ENCODE assay signal across 10 mouse cellular contexts in genomic region chr17:46444839-46445579, GRCm38 (mm10). TPM values are rescaled to one million over a fixed set of nuclear protein-coding genes. Genes with fewer than 3 reads are reported as not detected.
A peak's percentile ranks its signal among the peaks of the same experiment; 100 is the strongest.
DNase-seq lines count a peak whose midpoint lies in the region; ATAC-seq and TF ChIP-seq lines count a peak whose summit lies in the region.
"Had no signal": no experiment of that assay in that cellular context is flagged by ENCODE, and none has a peak within 500 bp of the region (broad histone marks: within the 10 kb centered on the region; RNA-seq: fewer than 3 reads in every experiment).

No protein-coding gene starts in this region.

- TF ChIP-seq POLR2A in thymus, adult 2 months (IDR thresholded peaks at IDR 0.05; ENCODE audit: control insufficient read depth, extremely low read depth, insufficient read depth, low read length, poor library complexity): no peak

- H3K36me3 ChIP-seq in forebrain, embryonic 13.5 days (ENCODE audit: poor library complexity, severe bottlenecking): peaks cover 15% of the 10 kb centered on the region; the same call in 1 of the 2 replicates
- no peaks in the 10 kb centered on the region for H3K36me3 ChIP-seq in intestine, embryonic 15.5 days
- peaks cover 13% of the 10 kb centered on the region for H3K36me3 ChIP-seq in neural tube, embryonic 13.5 days
- H3K36me3 ChIP-seq in thymus, adult 2 months (ENCODE audit: control insufficient read depth, insufficient read depth, low read length): no peaks in the 10 kb centered on the region

- no peak for TF ChIP-seq CTCF in thymus, adult 2 months (IDR thresholded peaks at IDR 0.05; ENCODE audit: borderline replicate concordance, control insufficient read depth, extremely low read depth, insufficient read depth, low read length, poor library complexity)

- peak overlapping the region; percentile 32 for H3K4me2 ChIP-seq in forebrain, embryonic 13.5 days
- H3K4me2 ChIP-seq in intestine, embryonic 15.5 days (replicated peaks): peak overlapping the region; percentile 75
- H3K4me2 ChIP-seq in neural tube, embryonic 13.5 days: peak overlapping the region; percentile 39

- no peaks in the 10 kb centered on the region for H3K9me3 ChIP-seq in forebrain, embryonic 13.5 days (replicated peaks)
- no peaks in the 10 kb centered on the region for H3K9me3 ChIP-seq in intestine, embryonic 15.5 days
- no peaks in the 10 kb centered on the region for H3K9me3 ChIP-seq in neural tube, embryonic 13.5 days

- peaks cover 51% of the 10 kb centered on the region for H3K27me3 ChIP-seq in forebrain, embryonic 13.5 days
- peaks cover 51% of the 10 kb centered on the region for H3K27me3 ChIP-seq in intestine, embryonic 15.5 days (replicated peaks)
- peaks cover 57% of the 10 kb centered on the region for H3K27me3 ChIP-seq in neural tube, embryonic 13.5 days
- peaks cover 6% of the 10 kb centered on the region; the same call in 1 of the 2 replicates for H3K27me3 ChIP-seq in thymus, adult 2 months (ENCODE audit: control insufficient read depth, insufficient read depth, low read length)

- 1% methylated on average over 41 of the region's 50 CpGs for WGBS in forebrain, embryonic 13.5 days
- WGBS in intestine, embryonic 15.5 days: 3% methylated on average over 49 of the region's 50 CpGs
- WGBS in neural tube, embryonic 13.5 days: 4% methylated on average over 50 of the region's 50 CpGs
- 13% methylated on average over 50 of the region's 50 CpGs for whole genome bisulfite sequencing in thymus, adult 2 months

- peaks cover 4% of the 10 kb centered on the region for H3K4me1 ChIP-seq in forebrain, embryonic 13.5 days
- H3K4me1 ChIP-seq in intestine, embryonic 15.5 days (replicated peaks): peaks cover 12% of the 10 kb centered on the region
- peaks cover 17% of the 10 kb centered on the region for H3K4me1 ChIP-seq in neural tube, embryonic 13.5 days (replicated peaks)
- H3K4me1 ChIP-seq in thymus, adult 2 months (replicated peaks; ENCODE audit: control insufficient read depth, insufficient read depth, low read length): no peaks in the 10 kb centered on the region

- H3K9ac ChIP-seq in forebrain, embryonic 13.5 days: no peak overlapping the region
- H3K9ac ChIP-seq in intestine, embryonic 15.5 days: peak overlapping the region; percentile 36
- H3K9ac ChIP-seq in neural tube, embryonic 13.5 days: no peak overlapping the region

- H3K4me3 ChIP-seq in forebrain, embryonic 13.5 days: no peak overlapping the region
- H3K4me3 ChIP-seq in intestine, embryonic 15.5 days (replicated peaks): peak overlapping the region; percentile 29
- peak overlapping the region; percentile 13 for H3K4me3 ChIP-seq in neural tube, embryonic 13.5 days
- H3K4me3 ChIP-seq in thymus, adult 2 months (ENCODE audit: control insufficient read depth, insufficient read depth, low read length): no peak overlapping the region

- no peak overlapping the region for H3K27ac ChIP-seq in forebrain, embryonic 13.5 days
- H3K27ac ChIP-seq in intestine, embryonic 15.5 days: no peak overlapping the region
- no peak overlapping the region for H3K27ac ChIP-seq in neural tube, embryonic 13.5 days (replicated peaks)
- no peak overlapping the region for H3K27ac ChIP-seq in thymus, adult 2 months (ENCODE audit: control insufficient read depth, insufficient read depth, low read length)

- ATAC-seq in forebrain, embryonic 13.5 days: no peak
- ATAC-seq in intestine, embryonic 15.5 days: no peak
- no peak for ATAC-seq in neural tube, embryonic 13.5 days (ENCODE audit: low read depth)
- ATAC-seq: Patski had no signal

- DNase-seq in kidney, postnatal 10 days: peak; percentile 45
- no peak for DNase-seq in kidney, adult 9 months
- DNase-seq in thymus, adult 2 months: no peak
- DNase-seq in cerebellum, adult 9-11 months: no peak
- DNase-seq: embryo, embryonic 11 days; lung, adult 18-20 months had no signal

RNA-seq across cellular contexts. Expression of gene Slc22a7, which starts 6.8 kb away (rescaled TPM):
- polyA plus RNA-seq in forebrain, embryonic 13.5 days (2015; fragmentation: Nextera tagmentation; extraction: Ambion mirVana): 0.13 TPM in 1 of 2 replicates, not detected in the other
- not detected in 2 replicates for polyA plus RNA-seq in intestine, embryonic 15.5 days (2015; fragmentation: Nextera tagmentation; extraction: Ambion mirVana)
- not detected in 2 replicates for polyA plus RNA-seq in neural tube, embryonic 13.5 days (2015; fragmentation: Nextera tagmentation; extraction: Ambion mirVana)
- 1.2 and 3.3 TPM in 2 replicates for polyA plus RNA-seq in thymus, adult 2 months (2012; rRNA removed)
- polyA plus RNA-seq: Patski had no signal

RNA-seq across cellular contexts. Expression of gene Crip3, which starts 16.3 kb away (rescaled TPM):
- polyA plus RNA-seq in forebrain, embryonic 13.5 days (2015; fragmentation: Nextera tagmentation; extraction: Ambion mirVana): 0.75 and 0.89 TPM in 2 replicates
- polyA plus RNA-seq in intestine, embryonic 15.5 days (2015; fragmentation: Nextera tagmentation; extraction: Ambion mirVana): 0.92 TPM in 1 of 2 replicates, not detected in the other
- polyA plus RNA-seq in neural tube, embryonic 13.5 days (2015; fragmentation: Nextera tagmentation; extraction: Ambion mirVana): 0.96 and 1.5 TPM in 2 replicates
- 348 and 429 TPM in 2 replicates for polyA plus RNA-seq in thymus, adult 2 months (2012; rRNA removed)
- polyA plus RNA-seq: Patski had no signal

RNA-seq across cellular contexts. Expression of gene Ttbk1, which starts 42.5 kb away (rescaled TPM):
- 3.7 and 4.1 TPM in 2 replicates for polyA plus RNA-seq in forebrain, embryonic 13.5 days (2015; fragmentation: Nextera tagmentation; extraction: Ambion mirVana)
- 0.24 and 0.26 TPM in 2 replicates for polyA plus RNA-seq in intestine, embryonic 15.5 days (2015; fragmentation: Nextera tagmentation; extraction: Ambion mirVana)
- 6.0 and 6.9 TPM in 2 replicates for polyA plus RNA-seq in neural tube, embryonic 13.5 days (2015; fragmentation: Nextera tagmentation; extraction: Ambion mirVana)
- 1.0 and 1.1 TPM in 2 replicates for polyA plus RNA-seq in thymus, adult 2 months (2012; rRNA removed)

RNA-seq across cellular contexts. Expression of gene Dnph1, which starts 51.5 kb away (rescaled TPM):
- polyA plus RNA-seq in forebrain, embryonic 13.5 days (2015; fragmentation: Nextera tagmentation; extraction: Ambion mirVana): 51.2 and 59.0 TPM in 2 replicates
- polyA plus RNA-seq in intestine, embryonic 15.5 days (2015; fragmentation: Nextera tagmentation; extraction: Ambion mirVana): 48.7 and 48.9 TPM in 2 replicates
- 19.0 and 19.2 TPM in 2 replicates for polyA plus RNA-seq in neural tube, embryonic 13.5 days (2015; fragmentation: Nextera tagmentation; extraction: Ambion mirVana)
- 14.0 and 17.7 TPM in 2 replicates for polyA plus RNA-seq in thymus, adult 2 months (2012; rRNA removed)

Comparison
In these comparisons a context has a peak if more than half of its experiments do, and no peak if none do; other contexts are left out.
1. H3K4me3 ChIP-seq: peak in intestine, embryonic 15.5 days (single experiment) and neural tube, embryonic 13.5 days (single experiment); none in forebrain, embryonic 13.5 days (single experiment) and thymus, adult 2 months (single experiment).
2. RNA of gene Crip3, which starts 16.3 kb away (polyA plus RNA-seq): 348 to 429 TPM in thymus, adult 2 months; 0.96 to 1.5 TPM in neural tube, embryonic 13.5 days, 0.92 TPM in intestine, embryonic 15.5 days and 0.75 to 0.89 TPM in forebrain, embryonic 13.5 days; every median in the first group is over 100 times any median in the second.
3. Peak in every context shown above with its lines, with median percentiles within 50 percentile points of each other: H3K4me2 ChIP-seq.